Mouse (Mus musculus) embryonic stem cell, embryonic (primary cell): ENCODE results near the gene Ctcfl.
"Not testable (repeated sequence)": the region's sequence is repeated elsewhere in the genome, so short reads cannot be mapped to it uniquely, and the experiment has no call there.

Experiments
- CTCF ChIA-PET, 4 experiments: fragments of 300-600 bp in 2 of 4; fragments of 350-600 bp in 2 of 4; sonication (Branson Sonifier 250); formaldehyde crosslinking; loops; one replicate each; lab custom pipeline; 2022; ENCODE audit warnings: inconsistent platforms in 2 of 4; lab: Charles Lee
- POLR2A ChIA-PET, 4 experiments: fragments of 300-600 bp in 2 of 4; fragments of 350-600 bp in 2 of 4; sonication (Branson Sonifier 250); formaldehyde crosslinking; loops; one replicate each; lab custom pipeline; 2022; ENCODE audit warnings: antibody characterized with exemption in 4 of 4, inconsistent platforms in 1 of 4; lab: Charles Lee

The Ctcfl gene

GRCm38 (mm10) chr2:173151784-173152284, 32.5 kb upstream of the Ctcfl start:
- ChIA-PET CTCF (interaction anchor here in 1 of 4 experiments (0.6 kb wide), 1 partner anchor 814 kb away, joined by 4 read pairs; no protein-coding TSS in a partner anchor), POLR2A (interaction anchor here in 2 of 4 experiments (0.5 to 0.7 kb wide), 2 partner anchors 21 to 598 kb away, joined by 3 read pairs; no protein-coding TSS in a partner anchor)

GRCm38 (mm10) chr2:173151352-173151751, 32.0 kb upstream of the Ctcfl start:
- POLR2A ChIA-PET: interaction anchor here in 3 of 4 experiments (0.5 to 0.7 kb wide), 3 partner anchors 22 to 598 kb away, joined by 3 to 4 read pairs (median 3); no protein-coding TSS in a partner anchor
- CTCF ChIA-PET: no interaction called here

DNA sequence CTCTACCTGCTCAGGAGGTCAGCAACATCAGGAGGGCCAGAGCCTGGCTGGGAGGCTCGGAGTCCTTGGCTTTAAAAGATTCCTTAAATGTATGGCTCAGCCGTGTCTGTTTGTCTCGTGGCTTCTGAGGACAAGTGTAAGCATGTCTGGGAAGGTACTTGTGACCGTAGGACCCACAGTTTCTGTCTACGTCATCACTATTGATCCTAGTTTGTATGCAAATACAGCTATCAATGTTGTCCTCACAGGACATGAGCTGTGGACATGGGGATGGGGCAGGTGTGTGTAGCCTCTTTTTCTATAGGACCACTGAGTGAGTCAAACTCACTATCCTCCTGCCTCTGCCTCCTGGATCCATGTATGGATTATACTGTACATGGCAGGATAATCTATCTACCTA, 28.7 kb upstream of the Ctcfl start:
- POLR2A ChIA-PET: interaction anchor here in 1 of 4 experiments (0.9 kb wide), 1 partner anchor 11 kb away, joined by 3 read pairs; no protein-coding TSS in a partner anchor
- CTCF ChIA-PET: no interaction called here

- CTCF ChIA-PET: no interaction called here
- POLR2A ChIA-PET: no interaction called here
Observed at GRCm38 (mm10) chr2:173146728-173147127, 27.4 kb upstream of the Ctcfl start.

GRCm38 (mm10) chr2:173145808-173146207, 26.5 kb upstream of the Ctcfl start:
- POLR2A ChIA-PET: no interaction called here
- CTCF ChIA-PET: interaction anchor here in 2 of 4 experiments (0.6 to 1.5 kb wide), 2 partner anchors 13 to 30 kb away, joined by 3 to 5 read pairs; no protein-coding TSS in a partner anchor

GRCm38 (mm10) chr2:173143611-173144010, 24.3 kb upstream of the Ctcfl start:
- POLR2A ChIA-PET: interaction anchor here in 2 of 4 experiments (0.6 to 1.2 kb wide), 2 partner anchors 12 to 79 kb away, joined by 3 to 5 read pairs; no protein-coding TSS in a partner anchor

DNA sequence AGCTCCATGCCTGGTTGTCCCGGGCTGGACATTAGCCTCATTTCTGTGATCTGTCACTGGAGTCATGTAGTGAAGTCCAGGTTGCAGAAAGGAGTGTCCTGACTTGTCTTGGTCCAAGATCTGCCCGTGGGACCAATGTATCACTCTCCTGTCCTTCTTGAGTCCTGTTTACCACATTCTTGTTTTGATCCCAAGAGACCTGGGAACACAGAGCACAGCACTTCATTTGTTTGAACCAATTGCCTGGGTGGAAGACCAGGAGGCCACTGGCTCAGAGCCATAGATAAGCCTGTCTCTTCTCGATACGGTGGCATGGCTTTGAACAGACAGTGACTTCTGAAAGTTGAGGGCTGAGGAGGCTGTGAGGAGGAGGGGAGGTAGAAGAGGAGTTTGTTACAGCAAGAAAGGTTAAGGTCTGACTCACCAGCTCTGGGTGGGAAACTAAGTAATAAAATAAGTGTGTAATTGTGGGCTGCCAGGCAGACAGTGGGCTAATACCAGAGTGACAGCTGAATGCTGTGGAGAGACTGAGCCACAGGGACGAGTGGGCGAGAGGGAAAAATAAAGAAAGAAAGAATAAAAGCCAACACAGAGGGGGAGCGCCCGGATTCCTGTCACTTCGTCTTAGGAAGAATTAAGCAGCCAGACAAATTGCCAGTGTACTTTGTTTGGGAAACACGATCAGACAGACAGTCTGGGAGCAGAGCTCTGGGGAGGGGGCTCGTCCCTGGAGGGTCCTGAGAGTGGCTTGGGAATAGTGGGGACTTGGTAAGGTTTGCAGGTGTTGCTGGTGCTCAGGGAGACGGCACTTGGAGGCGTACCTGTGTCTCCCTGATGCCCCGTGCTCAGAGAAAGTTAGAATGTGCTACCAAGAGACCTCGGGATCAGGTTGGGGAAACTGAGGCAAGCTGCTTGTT, 19.3 kb upstream of the Ctcfl start:
- ChIA-PET POLR2A (interaction anchor here in 1 of 4 experiments (0.7 kb wide), 1 partner anchor 794 kb away, joined by 5 read pairs; no protein-coding TSS in a partner anchor), CTCF (interaction anchor here in 1 of 4 experiments (1.3 kb wide), 1 partner anchor 37 kb away, joined by 4 read pairs; no protein-coding TSS in a partner anchor)

More at GRCm38 (mm10) chr2:173143611-173144010, 24.3 kb upstream of the Ctcfl start:
- CTCF ChIA-PET: interaction anchor here in 3 of 4 experiments (0.7 to 1.7 kb wide), 5 partner anchors 15 to 43 kb away, joined by 3 to 5 read pairs (median 3); no protein-coding TSS in a partner anchor

DNA sequence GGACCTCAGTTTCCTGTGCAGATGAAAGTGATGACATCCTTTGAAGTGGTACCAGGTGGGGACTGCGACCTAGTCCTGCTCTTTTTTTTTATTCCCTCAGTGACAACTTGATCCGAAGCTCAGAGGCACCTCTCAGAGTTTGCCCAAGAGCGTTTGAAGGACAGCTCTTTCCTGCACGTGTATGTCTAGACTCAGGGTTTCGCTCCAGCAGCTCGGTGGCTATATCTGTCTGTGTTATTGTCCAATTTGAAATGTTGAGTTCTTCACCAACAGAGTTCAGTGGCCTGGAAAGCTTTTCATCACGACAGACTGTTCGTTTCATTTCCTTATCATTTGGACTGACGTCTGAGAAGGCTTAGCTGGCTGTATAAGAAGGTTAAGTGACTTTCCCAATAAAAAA, 15.4 kb upstream of the Ctcfl start:
- CTCF ChIA-PET: interaction anchor here in 1 of 4 experiments (1.4 kb wide), 1 partner anchor 25 kb away, joined by 4 read pairs; no protein-coding TSS in a partner anchor
- POLR2A ChIA-PET: no interaction called here

DNA sequence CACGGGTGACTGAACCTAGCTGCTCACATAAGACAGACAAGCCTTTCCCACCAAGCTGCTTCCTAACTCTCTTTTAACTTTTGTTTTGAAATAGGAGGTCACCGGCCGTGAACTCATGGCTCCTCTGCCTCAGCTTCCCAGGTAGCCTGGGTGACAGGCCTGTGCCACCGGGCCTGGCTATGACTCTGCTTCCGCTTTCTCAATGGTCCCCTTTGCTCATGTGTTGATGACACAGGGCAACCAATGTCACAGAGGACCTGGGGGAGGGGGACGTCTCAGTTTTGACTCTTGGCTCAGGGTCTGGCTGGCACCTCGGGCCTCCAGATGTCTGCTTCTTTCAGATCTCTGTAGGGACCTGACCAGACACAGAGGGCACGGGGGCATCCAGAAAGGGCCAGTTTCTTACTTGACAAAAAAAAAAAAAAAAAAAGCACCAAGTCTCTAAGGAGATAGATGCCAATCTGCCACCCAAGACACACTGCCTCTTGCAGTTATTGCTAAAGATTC, 13.5 kb upstream of the Ctcfl start:
- POLR2A ChIA-PET: interaction anchor here in 1 of 4 experiments (0.5 kb wide), 1 partner anchor 469 kb away, joined by 4 read pairs; no protein-coding TSS in a partner anchor

DNA sequence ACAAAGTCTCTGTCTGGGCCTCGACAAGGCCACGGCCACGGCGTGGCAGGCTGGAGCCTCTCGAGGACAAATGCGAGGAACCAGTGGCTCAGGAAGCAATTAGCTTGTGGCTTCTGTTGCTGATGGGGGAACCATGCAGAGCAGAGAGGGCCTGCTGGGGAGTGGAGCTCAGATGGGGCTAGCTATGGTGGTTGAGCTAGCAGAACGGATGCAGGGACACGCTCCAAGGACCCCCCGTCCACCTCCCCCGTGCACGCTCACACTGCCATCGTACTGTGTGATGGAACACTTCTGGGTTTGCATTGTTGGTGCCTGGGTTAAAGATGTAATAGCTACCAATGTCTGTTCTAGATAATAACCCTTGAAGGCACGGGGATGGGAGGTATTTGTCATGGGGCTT, 12.9 kb upstream of the Ctcfl start:
- ChIA-PET CTCF (no interaction called here), POLR2A (interaction anchor here in 1 of 4 experiments (0.5 kb wide), 1 partner anchor 469 kb away, joined by 4 read pairs; no protein-coding TSS in a partner anchor)

More for the DNA sequence above, 13.5 kb upstream of the Ctcfl start:
- CTCF ChIA-PET: interaction anchor here in 1 of 4 experiments (0.6 kb wide), 1 partner anchor 415 kb away, joined by 4 read pairs; no protein-coding TSS in a partner anchor

DNA sequence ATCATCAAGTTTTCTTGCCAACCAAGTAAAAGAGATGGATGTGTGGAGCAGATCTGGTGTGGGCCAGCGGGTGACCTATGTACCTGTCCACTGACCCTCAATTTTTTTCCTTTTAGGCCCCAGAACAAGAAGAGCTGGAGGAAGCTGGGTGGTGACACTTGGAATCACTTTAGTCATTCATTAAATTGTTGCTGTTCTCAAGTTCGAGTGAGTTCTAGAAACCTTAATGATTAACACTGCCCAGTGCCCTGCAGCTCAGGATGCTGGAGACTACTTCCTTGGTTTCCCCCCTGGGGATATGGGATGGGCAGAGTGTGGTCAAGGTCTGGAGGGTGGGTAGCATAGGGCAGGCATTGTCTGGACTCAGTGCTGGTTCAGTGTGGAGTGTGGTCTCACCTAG, 9.8 kb upstream of the Ctcfl start:
- POLR2A ChIA-PET: interaction anchor here in 2 of 4 experiments (0.6 to 1.0 kb wide), 2 partner anchors 17 to 43 kb away, joined by 3 read pairs; no protein-coding TSS in a partner anchor
- CTCF ChIA-PET: no interaction called here

GRCm38 (mm10) chr2:173126386-173126785, 7.1 kb upstream of the Ctcfl start:
- POLR2A ChIA-PET: no interaction called here

DNA sequence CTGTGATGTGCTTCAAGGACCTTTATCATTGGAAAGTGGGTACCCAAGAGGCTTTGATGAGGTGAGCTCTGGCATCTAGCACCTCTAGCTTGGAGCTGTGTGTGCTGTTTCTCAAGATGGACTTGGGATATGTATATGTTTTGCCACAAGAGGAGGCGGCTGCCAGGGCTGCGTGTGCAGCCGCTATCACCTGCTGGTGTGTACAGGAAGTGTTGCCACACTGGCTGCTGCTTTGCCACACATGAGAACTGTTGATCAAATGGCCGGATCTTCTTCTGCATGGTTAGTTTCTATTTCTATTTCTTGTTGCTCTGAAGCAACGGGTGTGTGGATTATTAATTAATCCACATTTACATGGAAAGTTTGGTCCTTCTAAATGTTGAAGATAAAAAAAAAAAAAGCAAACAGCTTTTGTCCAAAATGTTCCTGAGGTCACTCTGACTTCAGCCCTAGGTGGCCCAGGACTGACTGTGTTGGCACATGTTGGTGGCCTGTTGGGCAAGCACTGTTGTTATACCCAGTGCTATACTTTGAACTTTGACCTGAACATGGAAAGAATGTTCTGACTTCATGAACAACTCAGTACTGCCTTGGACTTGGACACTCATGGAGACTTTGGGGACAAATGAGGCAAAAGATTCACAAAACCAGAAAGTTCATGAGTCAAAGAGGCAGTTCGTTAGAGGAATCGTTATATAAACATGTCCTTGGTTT, 4.9 kb upstream of the Ctcfl start:
- ChIA-PET POLR2A (no interaction called here), CTCF (interaction anchor here in 3 of 4 experiments (0.6 to 1.5 kb wide), 4 partner anchors 27 to 182 kb away, joined by 3 read pairs; no protein-coding TSS in a partner anchor)

More at GRCm38 (mm10) chr2:173126386-173126785, 7.1 kb upstream of the Ctcfl start:
- CTCF ChIA-PET: interaction anchor here in 1 of 4 experiments (0.6 kb wide), 1 partner anchor 432 kb away, joined by 3 read pairs; no protein-coding TSS in a partner anchor

DNA sequence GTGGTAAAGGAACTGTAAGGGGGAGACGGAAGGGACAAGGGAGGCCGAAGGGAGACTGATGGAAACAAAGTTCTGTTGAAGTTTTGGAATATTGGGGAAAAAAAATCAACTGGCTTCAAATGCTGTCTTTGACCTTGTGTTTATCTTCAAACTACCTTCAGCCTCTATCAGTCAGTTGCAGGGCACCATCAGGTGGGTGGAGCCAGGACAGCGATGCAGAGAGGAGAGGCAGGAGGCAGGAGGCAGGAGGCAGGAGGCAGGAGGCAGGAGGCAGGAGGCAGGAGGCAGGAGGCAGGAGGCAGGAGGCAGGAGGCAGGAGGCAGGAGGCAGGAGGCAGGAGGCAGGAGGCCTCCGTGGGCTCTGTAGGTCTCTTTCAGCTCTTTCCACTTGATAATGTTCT, 792 bp upstream of the Ctcfl start:
- POLR2A ChIA-PET: not testable (repeated sequence)
- CTCF ChIA-PET: interaction anchor here in 2 of 4 experiments (0.6 kb wide), 2 partner anchors 42 to 613 kb away, joined by 3 read pairs; no protein-coding TSS in a partner anchor

DNA sequence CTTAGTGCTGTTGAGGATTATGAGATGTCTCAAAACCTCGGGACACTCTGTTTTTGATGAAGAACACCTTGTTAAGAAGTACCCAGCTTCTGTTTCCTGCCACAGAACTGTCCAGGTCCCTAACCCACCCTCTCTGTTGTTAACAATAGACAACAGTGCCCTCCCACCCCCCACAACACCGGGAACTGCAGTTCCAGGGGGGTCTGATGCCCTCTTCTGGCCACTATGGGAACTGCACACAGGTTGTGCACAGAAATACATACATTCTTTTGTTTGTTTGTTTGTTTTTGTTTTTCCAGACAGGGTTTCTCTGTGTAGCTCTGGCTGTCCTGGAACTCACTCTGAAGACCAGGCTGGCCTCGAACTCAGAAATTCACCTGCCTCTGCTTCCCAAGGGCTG, 5.5 kb downstream of the Ctcfl start:
- ChIA-PET CTCF (interaction anchor here (0.5 to 1.5 kb wide), 17 partner anchors 8 to 448 kb away, joined by 3 to 5 read pairs (median 3); no protein-coding TSS in a partner anchor), POLR2A (interaction anchor here in 2 of 4 experiments (0.9 to 1.2 kb wide), 2 partner anchors 46 to 57 kb away, joined by 3 read pairs; no protein-coding TSS in a partner anchor)

DNA sequence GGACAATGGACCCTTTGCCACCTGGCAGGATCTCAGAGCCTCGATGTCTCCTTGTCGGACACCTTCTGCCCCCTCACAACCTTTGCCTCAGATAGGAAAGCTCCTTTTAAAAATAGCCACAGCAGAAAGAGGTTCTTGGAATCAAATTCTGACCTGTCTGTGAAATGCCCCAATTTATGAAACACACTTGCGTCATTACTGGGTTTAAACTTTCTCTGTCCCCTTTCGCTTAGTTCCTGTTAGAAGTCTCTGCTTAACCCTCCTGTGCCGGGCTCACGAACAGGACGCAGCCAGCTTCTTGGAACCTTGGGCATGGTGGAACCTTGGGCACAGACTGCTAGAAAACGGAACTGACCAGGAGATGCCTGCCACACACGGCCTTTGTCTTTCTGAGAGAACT, 8.8 kb downstream of the Ctcfl start:
- CTCF ChIA-PET: interaction anchor here in 3 of 4 experiments (0.5 to 8.0 kb wide), 8 partner anchors 13 to 451 kb away, joined by 3 to 87 read pairs (median 4); no protein-coding TSS in a partner anchor
- POLR2A ChIA-PET: no interaction called here

DNA sequence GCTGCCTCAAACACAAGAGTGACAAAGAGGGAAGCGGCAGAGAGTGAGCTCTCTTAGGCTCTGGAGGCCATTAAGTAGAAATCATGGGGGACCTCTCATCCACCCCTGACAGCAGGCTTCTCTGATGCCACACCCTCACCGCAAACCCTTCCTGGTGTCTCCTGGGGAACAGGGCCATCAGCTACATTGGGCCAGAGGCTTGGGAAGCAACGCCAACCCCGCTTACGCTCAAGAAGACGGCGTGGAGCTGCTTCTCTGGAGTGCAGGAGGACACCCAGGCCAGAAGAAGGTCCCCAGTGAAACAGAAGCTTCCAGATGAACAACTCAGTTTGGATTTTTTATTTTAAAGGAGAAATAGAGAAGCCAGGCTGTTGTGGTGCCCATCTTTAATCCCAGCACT, 9.8 kb downstream of the Ctcfl start:
- CTCF ChIA-PET: interaction anchor here in 3 of 4 experiments (0.6 to 8.0 kb wide), 11 partner anchors 12 to 444 kb away, joined by 3 to 87 read pairs (median 7); no protein-coding TSS in a partner anchor
- POLR2A ChIA-PET: no interaction called here
